Mouse (Mus musculus) forebrain, embryonic 11.5 days (tissue): ENCODE measurements at regions not wholly inside any gene's neighbourhood (a gene's known extent, or its start where the extent isn't known, plus 50 kb on each side); places are given as distances from the start of the nearest gene placed in this dataset.

ENCODE experiments used
- ATAC-seq: fragments of 200-750 bp; cut with Nextera tagmentation; replicated peaks from 2 replicates; pipeline ENCODE4 v1.8.0; 2017; ENCODE audit warnings: moderate TSS enrichment; ENCODE audit not compliant: low FRiP score
- DNase-seq: peaks from one replicate; pipeline ENCODE4 v3.0.0-alpha.2; 2017; ENCODE audit warnings: low spot score
- H3K27ac ChIP-seq: fragments of 300-500 bp; sonication (generic); 2 replicates; pipeline ENCODE4 v1.5.1; 2014; ENCODE audit warnings: low read depth, low read length
- H3K27me3 ChIP-seq: fragments of 300-500 bp; sonication (generic); 2 replicates; pipeline ENCODE4 v1.6.1; 2014; ENCODE audit warnings: mild to moderate bottlenecking, low read length, mixed read lengths; ENCODE audit not compliant: control insufficient read depth, insufficient read depth
- H3K36me3 ChIP-seq: fragments of 300-500 bp; sonication (generic); 2 replicates; pipeline ENCODE4 v1.6.1; 2014; ENCODE audit warnings: mild to moderate bottlenecking, low read length, moderate library complexity, mixed read lengths; ENCODE audit not compliant: control insufficient read depth, insufficient read depth
- H3K4me1 ChIP-seq: fragments of 300-500 bp; sonication (generic); replicated peaks from 2 replicates; pipeline ENCODE4 v1.6.1; 2014; ENCODE audit warnings: low read length, mixed read lengths; ENCODE audit not compliant: control insufficient read depth, insufficient read depth
- H3K4me2 ChIP-seq: fragments of 300-500 bp; sonication (generic); 2 replicates; pipeline ENCODE4 v1.6.1; 2014; ENCODE audit warnings: low read depth, mild to moderate bottlenecking, low read length, moderate library complexity, mixed read lengths; ENCODE audit not compliant: severe bottlenecking
- H3K4me3 ChIP-seq: fragments of 300-500 bp; sonication (generic); 2 replicates; pipeline ENCODE4 v1.5.1; 2014; ENCODE audit warnings: low read depth, low read length
- H3K9ac ChIP-seq: fragments of 300-500 bp; sonication (generic); 2 replicates; pipeline ENCODE4 v1.6.1; 2014; ENCODE audit warnings: low read length
- H3K9me3 ChIP-seq: fragments of 300-500 bp; sonication (generic); 2 replicates; pipeline ENCODE4 v1.6.1; 2016; ENCODE audit warnings: low read length, mixed read lengths; ENCODE audit not compliant: control insufficient read depth
- WGBS: fragments of 180-500 bp; shearing (Covaris S2); extraction: QIAGEN DNeasy Blood & Tissue Kit; methylation state at CpG from one replicate; pipeline ENCODE4 v1.1.7; 2014; 5-methylcytosine and 5-hydroxymethylcytosine counted together

- WGBS = 81% methylated on average over 9 of the region's 9 CpGs
- no peak overlapping the region for H3K27ac ChIP-seq
- ATAC-seq = no peak
Measured at GRCm38 (mm10) chr2:167753898-167754297, 64.3 kb upstream of the Tmem189 start.

DNA sequence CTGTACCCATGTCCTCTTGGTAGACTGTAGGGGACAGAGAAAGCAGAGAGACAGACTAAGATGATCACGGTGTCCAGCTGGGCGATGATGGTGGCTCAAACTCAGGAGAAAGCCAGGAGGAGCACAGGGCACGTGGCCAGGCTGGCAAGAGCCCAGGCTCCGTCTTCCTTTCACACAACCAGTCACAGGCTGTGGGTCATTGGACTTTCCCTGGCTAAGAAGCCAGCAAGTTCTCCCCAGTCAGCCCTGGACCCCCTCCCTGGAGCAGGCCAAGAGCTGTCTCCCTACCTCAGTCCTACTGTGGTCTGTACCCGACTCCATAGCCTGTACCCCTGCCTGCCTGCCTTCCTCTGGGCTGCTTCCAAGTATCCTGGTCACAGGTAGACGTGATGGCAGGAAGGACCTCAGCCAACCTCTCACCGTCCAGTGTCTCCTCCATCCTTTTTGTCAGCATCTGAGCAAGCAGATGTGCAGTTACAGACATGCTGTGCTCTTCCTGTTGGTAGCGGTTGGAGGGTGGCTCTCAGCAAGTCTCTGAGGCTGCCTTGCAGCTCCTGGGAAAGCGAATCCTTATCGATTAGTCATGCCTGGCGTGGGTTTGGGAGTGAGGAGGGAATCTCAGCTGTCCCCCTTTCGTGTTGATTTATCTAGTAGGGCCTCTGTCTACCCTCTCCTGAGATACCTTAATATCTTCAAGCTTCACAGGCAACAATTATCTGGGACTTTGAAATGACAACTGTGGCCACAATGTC is 63.4 kb upstream of the Tmem189 start:
- no peak overlapping the region for H3K9ac ChIP-seq
- H3K4me1 ChIP-seq = no peaks in the 10 kb centered on the region
- H3K36me3 ChIP-seq = no peaks in the 10 kb centered on the region
- H3K27ac ChIP-seq = no peak overlapping the region
- DNase-seq (no peak), ATAC-seq (no peak)
- H3K9me3 ChIP-seq = no peaks in the 10 kb centered on the region
- H3K27me3 ChIP-seq = no peaks in the 10 kb centered on the region
- H3K4me2 ChIP-seq = no peak overlapping the region
- H3K4me3 ChIP-seq = no peak overlapping the region
- WGBS = 75% methylated on average over 12 of the region's 12 CpGs

More at GRCm38 (mm10) chr2:167753898-167754297, 64.3 kb upstream of the Tmem189 start:
- H3K9ac ChIP-seq = no peak overlapping the region
- no peak overlapping the region for H3K4me3 ChIP-seq
- no peak for DNase-seq
- no peaks in the 10 kb centered on the region for H3K36me3 ChIP-seq
- no peak overlapping the region for H3K4me2 ChIP-seq
- H3K4me1 ChIP-seq = no peaks in the 10 kb centered on the region
- H3K9me3 ChIP-seq = no peaks in the 10 kb centered on the region
- H3K27me3 ChIP-seq = no peaks in the 10 kb centered on the region

- Histone ChIP-seq H3K4me1 (peaks cover 2% of the 10 kb centered on the region; the same call in 1 of the 2 replicates), H3K27ac (no peak overlapping the region), H3K9ac (no peak overlapping the region), H3K27me3 (no peaks in the 10 kb centered on the region), H3K4me3 (no peak overlapping the region), H3K9me3 (no peaks in the 10 kb centered on the region), H3K36me3 (no peaks in the 10 kb centered on the region), H3K4me2 (no peak overlapping the region)
- 76% methylated on average over 2 of the region's 2 CpGs for WGBS
- ATAC-seq (no peak), DNase-seq (no peak)
Measured at GRCm38 (mm10) chr2:167751585-167751984, 62.0 kb upstream of the Tmem189 start.

GRCm38 (mm10) chr2:167748297-167748696 is 58.7 kb upstream of the Tmem189 start:
- Histone ChIP-seq H3K27ac (no peak overlapping the region), H3K36me3 (no peaks in the 10 kb centered on the region), H3K27me3 (no peaks in the 10 kb centered on the region), H3K9ac (no peak overlapping the region), H3K4me3 (no peak overlapping the region), H3K4me2 (no peak overlapping the region), H3K4me1 (peaks cover 2% of the 10 kb centered on the region; the same call in 1 of the 2 replicates), H3K9me3 (no peaks in the 10 kb centered on the region)
- 95% methylated on average over 6 of the region's 6 CpGs for WGBS
- ATAC-seq (no peak), DNase-seq (no peak)

GRCm38 (mm10) chr2:167747164-167747843 is 57.7 kb upstream of the Tmem189 start:
- H3K27ac ChIP-seq = no peak overlapping the region
- no peaks in the 10 kb centered on the region for H3K36me3 ChIP-seq
- DNase-seq (no peak), ATAC-seq (no peak)
- no peak overlapping the region for H3K4me3 ChIP-seq
- no peak overlapping the region for H3K9ac ChIP-seq
- H3K4me2 ChIP-seq = no peak overlapping the region
- WGBS = 72% methylated on average over 13 of the region's 13 CpGs
- no peaks in the 10 kb centered on the region for H3K9me3 ChIP-seq
- H3K4me1 ChIP-seq = peaks cover 2% of the 10 kb centered on the region; the same call in 1 of the 2 replicates
- no peaks in the 10 kb centered on the region for H3K27me3 ChIP-seq

GRCm38 (mm10) chr2:167746344-167746743 is 56.7 kb upstream of the Tmem189 start:
- H3K4me1 ChIP-seq = peaks cover 2% of the 10 kb centered on the region; the same call in 1 of the 2 replicates
- ATAC-seq (no peak), DNase-seq (no peak)
- H3K27me3 ChIP-seq = no peaks in the 10 kb centered on the region
- H3K9ac ChIP-seq = no peak overlapping the region
- H3K27ac ChIP-seq = no peak overlapping the region
- H3K9me3 ChIP-seq = no peaks in the 10 kb centered on the region
- no peak overlapping the region for H3K4me2 ChIP-seq
- no peak overlapping the region for H3K4me3 ChIP-seq
- no peaks in the 10 kb centered on the region for H3K36me3 ChIP-seq
- WGBS = 81% methylated on average over 4 of the region's 4 CpGs

DNA sequence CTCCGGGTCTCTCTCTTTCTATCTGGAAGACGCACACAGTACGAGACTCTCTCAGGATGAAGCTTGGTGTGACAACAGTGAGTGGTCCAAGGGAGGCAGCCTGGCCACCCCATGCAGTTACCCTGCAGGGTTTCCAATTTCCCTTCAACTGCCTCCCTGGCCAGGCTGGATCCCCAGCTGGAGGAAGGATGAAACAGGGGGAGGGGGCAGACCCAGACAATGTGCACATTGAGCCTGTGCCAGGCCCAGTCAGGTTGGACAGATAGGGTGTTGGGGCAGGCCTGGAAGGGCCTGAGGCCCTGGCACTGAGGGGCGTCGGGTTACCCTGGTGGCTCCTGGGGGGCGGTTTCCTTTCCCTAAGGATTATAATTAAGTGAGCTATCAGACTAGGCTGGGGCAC is 55.8 kb upstream of the Tmem189 start:
- Histone ChIP-seq H3K9ac (no peak overlapping the region), H3K27me3 (no peaks in the 10 kb centered on the region), H3K36me3 (no peaks in the 10 kb centered on the region), H3K9me3 (no peaks in the 10 kb centered on the region), H3K27ac (no peak overlapping the region), H3K4me1 (peaks cover 2% of the 10 kb centered on the region; the same call in 1 of the 2 replicates), H3K4me2 (no peak overlapping the region), H3K4me3 (no peak overlapping the region)
- ATAC-seq (no peak), DNase-seq (no peak)
- WGBS = 69% methylated on average over 6 of the region's 6 CpGs

GRCm38 (mm10) chr2:167744080-167744479 is 54.5 kb upstream of the Tmem189 start:
- peaks cover 2% of the 10 kb centered on the region; the same call in 1 of the 2 replicates for H3K4me1 ChIP-seq
- no peak overlapping the region for H3K4me2 ChIP-seq
- ATAC-seq (no peak), DNase-seq (no peak)
- H3K36me3 ChIP-seq = no peaks in the 10 kb centered on the region
- H3K9me3 ChIP-seq = no peaks in the 10 kb centered on the region
- WGBS = 73% methylated on average over 1 of the region's 1 CpGs
- no peak overlapping the region for H3K4me3 ChIP-seq
- no peaks in the 10 kb centered on the region for H3K27me3 ChIP-seq
- no peak overlapping the region for H3K27ac ChIP-seq
- no peak overlapping the region for H3K9ac ChIP-seq
